Mouse (Mus musculus) cerebellum, adult 2 months (tissue): ENCODE results near the gene Myo1f. TPM values are rescaled to one million over a fixed set of nuclear protein-coding genes. Genes with fewer than 3 reads are reported as not detected.

Experiments
- DNase-seq, 2 experiments: peaks; one replicate each; pipeline ENCODE4 v3.0.0; 2021
- H3K27ac ChIP-seq: fragments of 200-500 bp; 2 replicates; pipeline ENCODE4 v1.5.1; 2012; ENCODE audit warnings: low read length, control low read depth, inconsistent platforms; ENCODE audit not compliant: insufficient read depth
- H3K27me3 ChIP-seq: fragments of 200-500 bp; 2 replicates; pipeline ENCODE4 v1.6.1; 2012; ENCODE audit warnings: inconsistent platforms, mild to moderate bottlenecking, low read length, moderate library complexity; ENCODE audit not compliant: control insufficient read depth, insufficient read depth
- H3K4me1 ChIP-seq: fragments of 200-500 bp; 2 replicates; pipeline ENCODE4 v1.6.1; 2011; ENCODE audit warnings: low read length; ENCODE audit not compliant: control insufficient read depth, insufficient read depth
- H3K4me3 ChIP-seq: fragments of 200-500 bp; replicated peaks from 2 replicates; pipeline ENCODE3; 2011; ENCODE audit warnings: mild to moderate bottlenecking, low read depth, low read length, control low read depth; ENCODE audit not compliant: insufficient read depth
- CTCF ChIP-seq: fragments of 200-500 bp; IDR thresholded peaks from 2 replicates; pipeline ENCODE4 v1.5.1; 2011; ENCODE audit warnings: low read depth, mild to moderate bottlenecking, control low read depth, low read length, moderate library complexity, borderline replicate concordance; ENCODE audit not compliant: insufficient read depth
- POLR2A ChIP-seq: fragments of 200-500 bp; IDR thresholded peaks from 2 replicates; pipeline ENCODE4 v1.6.1; 2011; ENCODE audit warnings: low read length, control low read depth, borderline replicate concordance; ENCODE audit not compliant: insufficient read depth
- WGBS: fragments of 180-500 bp; shearing (Covaris S2); methylation state at CpG from one replicate; pipeline ENCODE4 v1.1.7; 2018; 5-methylcytosine and 5-hydroxymethylcytosine counted together
- polyA plus RNA-seq: library from polyadenylated mRNA; depleted of rRNA; stranded (reverse); fragments of >200 nt; gene quantifications from 2 replicates; pipeline ENCODE4 v1.2.3, GENCODE M21; 2012; rRNA removed

Gene Myo1f
- polyA plus RNA-seq: 0.86 and 1.0 TPM in 2 replicates

DNA sequence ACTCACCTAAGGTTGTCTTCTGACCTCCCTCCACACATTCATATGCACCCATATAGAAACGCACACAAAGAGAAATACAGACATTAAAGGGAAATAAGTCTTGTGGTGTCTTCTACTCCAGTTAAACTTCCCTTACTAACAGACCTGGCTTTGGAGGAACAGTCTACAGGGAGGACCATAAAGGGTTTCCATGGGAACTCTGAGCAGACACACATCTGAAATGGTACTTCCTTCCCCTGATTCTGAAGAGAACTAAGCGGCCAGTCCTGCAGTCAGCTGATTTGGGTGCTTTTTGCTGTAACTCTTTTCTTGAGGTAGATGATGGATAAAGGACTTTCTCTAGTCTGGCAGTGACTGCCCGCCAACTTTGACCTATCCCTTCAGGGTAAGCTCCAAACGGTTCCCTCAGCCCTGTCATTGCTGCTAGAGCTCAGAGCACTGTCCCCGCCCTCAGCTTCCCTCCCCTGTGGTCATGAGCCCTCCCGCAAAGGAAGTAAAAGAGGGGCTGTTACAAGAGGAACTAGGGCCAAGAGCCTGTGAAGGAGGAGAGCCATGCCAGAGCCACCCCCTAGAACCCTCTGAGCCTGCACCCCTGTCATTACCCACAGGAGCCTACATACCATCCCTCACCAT, at the start of gene Myo1f:
Gene Myo1f (plus strand): TSS at position 485 of the 633 bp plus-strand sequence.
- Histone ChIP-seq H3K27me3 (no peaks in the 10 kb centered on the region), H3K4me3 (no peak within 1 kb of the TSS), H3K4me1 (peaks cover 17% of the 10 kb centered on the region), H3K27ac (no peak within 1 kb of the TSS)
- no peak for DNase-seq
- WGBS: 36% methylated on average over 6 of the region's 6 CpGs
- TF ChIP-seq POLR2A (no peak), CTCF (no peak)

DNA sequence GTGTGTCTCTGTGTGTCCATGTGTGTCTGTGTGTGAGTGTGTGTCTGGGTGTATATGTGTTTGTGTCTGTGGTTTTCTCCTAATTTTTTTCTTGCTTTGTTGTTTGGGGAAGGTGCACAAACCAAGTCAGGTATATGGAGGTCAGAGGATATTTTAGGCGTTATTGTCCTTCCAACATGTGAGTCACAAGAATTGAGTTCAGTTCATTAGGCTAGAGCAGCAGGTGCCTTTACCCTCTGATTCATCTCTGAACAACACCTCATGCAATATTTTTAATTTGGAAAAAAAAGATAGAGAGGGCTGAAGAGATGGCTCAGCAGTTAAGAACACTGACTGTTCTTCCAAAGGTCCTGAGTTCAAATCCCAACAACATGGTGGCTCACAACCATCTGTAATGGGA, 47.1 kb upstream of the Myo1f start:
- DNase-seq: peak in 1 of 2 experiments; percentile 70
- 20% methylated on average over 1 of the region's 1 CpGs for WGBS
- Histone ChIP-seq H3K4me1 (peaks cover 21% of the 10 kb centered on the region), H3K27me3 (no peaks in the 10 kb centered on the region), H3K4me3 (no peak overlapping the region), H3K27ac (peak overlapping the region; percentile 70; the same call in 1 of the 2 replicates)
- TF ChIP-seq CTCF: no peak
- TF ChIP-seq POLR2A: no peak

DNA sequence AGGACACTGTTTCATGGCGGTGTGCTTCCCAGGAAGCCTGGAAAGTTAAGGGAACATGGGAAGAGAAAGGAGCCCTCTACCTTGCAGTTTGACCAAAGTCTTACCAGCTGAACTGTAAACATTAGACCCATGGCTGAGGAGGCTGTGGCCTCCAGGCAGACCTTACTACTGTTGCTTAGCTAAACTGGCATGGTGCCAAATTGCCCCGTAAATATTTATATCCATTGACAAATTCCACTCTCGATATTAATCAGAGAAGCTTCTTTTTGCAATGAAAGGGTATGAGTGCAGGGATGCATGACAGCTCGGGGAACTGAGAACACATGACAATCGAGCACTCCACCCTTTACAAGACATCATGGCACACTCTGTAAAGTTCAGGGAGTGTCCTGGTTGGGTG, 45.3 kb upstream of the Myo1f start:
- no peak for DNase-seq
- Histone ChIP-seq H3K27me3 (no peaks in the 10 kb centered on the region), H3K27ac (no peak overlapping the region), H3K4me1 (peaks cover 14% of the 10 kb centered on the region), H3K4me3 (no peak overlapping the region)
- 64% methylated on average over 5 of the region's 5 CpGs for WGBS
- TF ChIP-seq POLR2A (no peak), CTCF (no peak)

DNA sequence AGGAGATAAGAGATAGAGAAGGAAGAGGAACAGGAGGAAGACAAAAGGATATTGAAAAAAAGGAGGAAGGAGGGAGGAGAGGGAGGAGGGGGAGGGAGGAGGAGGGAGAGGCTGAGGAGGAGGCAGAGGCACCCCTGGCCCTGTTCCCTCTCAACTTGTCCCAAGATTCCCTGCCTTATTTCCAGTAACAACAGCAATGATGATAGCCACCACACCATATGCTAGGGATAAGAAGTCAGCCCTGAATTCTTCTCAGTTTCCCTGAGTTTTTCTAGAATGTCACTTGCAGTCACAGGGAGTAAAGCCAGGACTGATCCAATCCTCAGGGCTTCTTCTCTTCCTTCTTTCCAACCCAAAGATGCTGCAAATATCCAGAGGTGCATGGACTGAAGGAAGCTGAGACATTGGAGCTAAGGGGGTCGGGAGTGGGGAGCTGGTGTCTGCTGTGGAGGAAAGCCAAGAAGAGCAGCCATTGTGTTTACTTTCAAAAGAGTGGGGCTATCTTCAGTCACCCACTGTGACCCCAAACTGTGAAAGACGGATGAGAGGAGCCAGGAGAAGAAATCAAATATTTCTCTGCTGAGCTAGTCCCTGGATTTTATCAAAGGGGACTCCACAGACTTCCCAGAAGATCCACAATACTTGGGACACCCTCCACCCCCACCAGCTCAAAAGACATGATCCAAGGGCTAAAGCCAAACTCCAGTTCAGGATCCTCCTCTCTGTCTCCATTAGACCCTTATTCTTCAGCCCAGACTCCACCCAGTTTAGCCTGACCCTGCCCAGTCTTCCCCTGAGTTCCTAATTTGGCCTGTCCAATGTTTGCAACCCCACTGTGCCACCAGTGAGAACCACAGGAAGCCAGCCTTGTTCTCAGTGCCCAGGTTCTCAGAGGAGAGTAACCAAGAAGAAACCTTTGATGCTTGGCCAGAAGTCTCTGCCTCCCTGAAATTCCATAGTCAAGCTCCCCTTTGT, 42.8 kb upstream of the Myo1f start:
- Histone ChIP-seq H3K4me1 (peaks cover 8% of the 10 kb centered on the region), H3K27ac (no peak overlapping the region), H3K27me3 (no peaks in the 10 kb centered on the region), H3K4me3 (no peak overlapping the region)
- DNase-seq: no peak
- no peak for TF ChIP-seq POLR2A
- TF ChIP-seq CTCF: no peak
- 25% methylated on average over 2 of the region's 2 CpGs for WGBS

DNA sequence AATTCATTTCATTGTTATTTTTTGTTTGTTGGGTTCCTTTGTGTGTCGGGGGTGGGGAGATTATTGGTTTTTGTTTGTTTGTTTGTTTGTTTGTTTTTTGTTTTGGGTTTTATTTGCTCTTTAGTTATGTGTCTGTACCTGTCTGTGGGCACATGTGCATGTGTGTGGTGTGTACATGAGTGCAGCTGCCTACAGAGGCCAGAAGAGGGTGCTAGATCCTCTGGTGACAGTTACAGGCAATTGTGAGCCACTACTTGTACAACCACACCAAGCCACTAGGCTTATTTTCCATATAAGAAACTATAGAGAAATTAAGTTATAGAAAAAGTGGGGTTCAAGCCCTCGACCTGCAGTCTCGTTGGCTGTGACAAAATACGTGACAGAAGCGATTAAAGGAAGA, 41.6 kb upstream of the Myo1f start:
- no peak for DNase-seq
- WGBS: 62% methylated on average over 5 of the region's 5 CpGs
- no peaks in the 10 kb centered on the region for H3K27me3 ChIP-seq
- peaks cover 8% of the 10 kb centered on the region for H3K4me1 ChIP-seq
- H3K27ac ChIP-seq: no peak overlapping the region
- H3K4me3 ChIP-seq: no peak overlapping the region
- TF ChIP-seq POLR2A: no peak
- TF ChIP-seq CTCF: 0 out of 2 replicates have a peak, but pooled peaks have one; percentile 18

GRCm38 (mm10) chr17:33520366-33520765, 35.1 kb upstream of the Myo1f start:
- 55% methylated on average over 1 of the region's 1 CpGs for WGBS
- no peak for DNase-seq

GRCm38 (mm10) chr17:33523431-33523917, 32.0 kb upstream of the Myo1f start:
- Histone ChIP-seq H3K4me3 (peak overlapping the region; percentile 81), H3K4me1 (peaks cover 3% of the 10 kb centered on the region; the same call in 1 of the 2 replicates), H3K27me3 (no peaks in the 10 kb centered on the region), H3K27ac (peak overlapping the region; percentile 18; the same call in 1 of the 2 replicates)
- WGBS: 11% methylated on average over 13 of the region's 13 CpGs
- no peak for DNase-seq
- no peak for TF ChIP-seq CTCF
- no peak for TF ChIP-seq POLR2A

More at GRCm38 (mm10) chr17:33520366-33520765, 35.1 kb upstream of the Myo1f start:
- H3K27me3 ChIP-seq: no peaks in the 10 kb centered on the region
- peaks cover under 1% of the 10 kb centered on the region; the same call in 1 of the 2 replicates for H3K4me1 ChIP-seq
- no peak overlapping the region for H3K4me3 ChIP-seq
- no peak overlapping the region for H3K27ac ChIP-seq
- no peak for TF ChIP-seq POLR2A
- no peak for TF ChIP-seq CTCF

DNA sequence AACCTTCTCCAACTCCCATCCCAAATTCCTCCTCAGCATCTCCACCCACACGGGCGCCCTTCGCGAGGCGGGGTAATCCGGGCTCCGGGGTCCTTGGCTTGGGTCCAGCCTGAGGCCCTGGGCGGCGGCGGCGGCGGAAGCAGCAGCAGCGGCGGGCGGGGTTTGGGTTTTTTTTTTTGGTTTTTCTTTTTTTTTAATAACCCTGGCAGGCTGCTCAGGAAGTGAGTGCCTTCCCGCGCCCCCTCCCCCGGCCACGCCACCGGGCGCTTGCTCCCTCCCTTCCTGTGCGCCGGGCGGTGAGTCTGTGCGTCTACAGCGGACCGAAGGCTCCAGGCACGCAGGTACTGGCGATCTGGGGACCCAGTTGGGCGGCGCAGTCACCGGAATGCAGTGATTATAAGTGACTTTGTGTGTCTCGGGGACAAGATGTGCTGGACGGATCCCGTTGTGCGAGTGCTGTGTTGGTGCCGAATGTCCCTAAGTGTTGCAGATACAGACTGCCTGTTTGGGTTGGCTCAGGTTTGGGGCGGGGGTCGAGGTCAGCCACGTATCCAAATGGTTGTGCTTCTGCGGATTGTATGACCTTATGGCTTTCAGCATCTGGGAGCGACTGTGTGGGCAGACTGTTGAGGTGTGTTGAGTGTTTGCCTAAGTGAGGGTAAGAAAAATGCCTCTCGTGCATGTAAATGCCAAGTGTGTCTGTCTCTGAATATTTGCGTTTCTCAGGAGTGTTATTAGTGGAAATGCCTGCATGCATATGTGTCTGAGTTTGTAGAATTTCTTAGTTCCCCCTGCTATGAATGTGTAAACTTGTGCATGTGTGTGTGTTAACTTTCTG, 31.4 kb upstream of the Myo1f start, which contains the start of gene Adamts10:
Gene Adamts10 (plus strand): TSS at position 287 of the 838 bp plus-strand sequence.
- WGBS: 1% methylated on average over 43 of the region's 44 CpGs
- no peak for TF ChIP-seq CTCF
- peak; percentile 69 for TF ChIP-seq POLR2A
- Histone ChIP-seq H3K4me3 (peak within 1 kb of the TSS; percentile 81), H3K4me1 (peaks cover 9% of the 10 kb centered on the region), H3K27ac (peak within 1 kb of the TSS; percentile 83), H3K27me3 (no peaks in the 10 kb centered on the region)
- DNase-seq: peak; percentile 76 to 81
